Mouse (Mus musculus) liver, postnatal 0 days (tissue): ENCODE results near the gene Ramp2. TPM values are rescaled to one million over a fixed set of nuclear protein-coding genes. Genes with fewer than 3 reads are reported as not detected.

Experiments
- ATAC-seq: fragments of 200-750 bp; cut with Nextera tagmentation; 2 replicates; pipeline ENCODE4 v1.8.0; 2017; ENCODE audit warnings: mild to moderate bottlenecking, moderate library complexity
- DNase-seq: peaks from one replicate; pipeline ENCODE4 v3.0.0-alpha.2; 2016
- H3K27ac ChIP-seq: fragments of 300-500 bp; sonication (generic); 2 replicates; pipeline ENCODE4 v1.5.1; 2014; ENCODE audit warnings: antibody characterized with exemption, moderate library complexity, mild to moderate bottlenecking, low read depth
- H3K27me3 ChIP-seq: fragments of 300-500 bp; sonication (generic); 2 replicates; pipeline ENCODE4 v1.6.1; 2014; ENCODE audit warnings: low read length, control low read depth, mixed read lengths; ENCODE audit not compliant: insufficient read depth
- H3K36me3 ChIP-seq: fragments of 300-500 bp; sonication (generic); replicated peaks from 2 replicates; pipeline ENCODE4 v1.6.1; 2014; ENCODE audit warnings: mild to moderate bottlenecking, control low read depth, low read length, moderate library complexity, mixed read lengths; ENCODE audit not compliant: insufficient read depth
- H3K4me1 ChIP-seq: fragments of 300-500 bp; sonication (generic); 2 replicates; pipeline ENCODE4 v1.6.1; 2014; ENCODE audit warnings: antibody characterized with exemption, mild to moderate bottlenecking, control low read depth; ENCODE audit not compliant: insufficient read depth
- H3K4me2 ChIP-seq: fragments of 300-500 bp; sonication (generic); 2 replicates; pipeline ENCODE4 v1.6.1; 2014; ENCODE audit warnings: low read depth, mild to moderate bottlenecking, low read length, moderate library complexity, mixed read lengths
- H3K4me3 ChIP-seq: fragments of 300-500 bp; sonication (generic); 2 replicates; pipeline ENCODE4 v1.5.1; 2014; ENCODE audit warnings: low read depth, low read length
- H3K9ac ChIP-seq: fragments of 300-500 bp; sonication (generic); replicated peaks from 2 replicates; pipeline ENCODE4 v1.6.1; 2014; ENCODE audit warnings: mild to moderate bottlenecking, moderate library complexity
- H3K9me3 ChIP-seq: fragments of 300-500 bp; sonication (generic); 2 replicates; pipeline ENCODE4 v1.6.1; 2016; ENCODE audit warnings: mild to moderate bottlenecking, control low read depth, low read length, mixed read lengths
- CTCF ChIP-seq: sonication (generic); IDR thresholded peaks from 2 replicates; pipeline ENCODE4 v1.5.1; 2016; ENCODE audit warnings: antibody characterized with exemption, low read depth
- EP300 ChIP-seq: IDR thresholded peaks from 2 replicates; pipeline ENCODE4 v1.6.1; 2016; ENCODE audit warnings: antibody characterized with exemption, low read depth, mild to moderate bottlenecking
- WGBS: fragments of 180-500 bp; shearing (Covaris S2); extraction: QIAGEN DNeasy Blood & Tissue Kit; methylation state at CpG from one replicate; pipeline ENCODE4 v1.1.7; 2014; ENCODE audit not compliant: insufficient replicate concordance; 5-methylcytosine and 5-hydroxymethylcytosine counted together
- polyA plus RNA-seq: library from polyadenylated mRNA; unstranded; fragments of >200 nt; fragmentation: Nextera tagmentation; extraction: Ambion mirVana; gene quantifications from 2 replicates; pipeline ENCODE4 v1.2.1, GENCODE M21; 2015

The Ramp2 gene
- polyA plus RNA-seq, result 34.8 and 38.4 TPM in 2 replicates

DNA sequence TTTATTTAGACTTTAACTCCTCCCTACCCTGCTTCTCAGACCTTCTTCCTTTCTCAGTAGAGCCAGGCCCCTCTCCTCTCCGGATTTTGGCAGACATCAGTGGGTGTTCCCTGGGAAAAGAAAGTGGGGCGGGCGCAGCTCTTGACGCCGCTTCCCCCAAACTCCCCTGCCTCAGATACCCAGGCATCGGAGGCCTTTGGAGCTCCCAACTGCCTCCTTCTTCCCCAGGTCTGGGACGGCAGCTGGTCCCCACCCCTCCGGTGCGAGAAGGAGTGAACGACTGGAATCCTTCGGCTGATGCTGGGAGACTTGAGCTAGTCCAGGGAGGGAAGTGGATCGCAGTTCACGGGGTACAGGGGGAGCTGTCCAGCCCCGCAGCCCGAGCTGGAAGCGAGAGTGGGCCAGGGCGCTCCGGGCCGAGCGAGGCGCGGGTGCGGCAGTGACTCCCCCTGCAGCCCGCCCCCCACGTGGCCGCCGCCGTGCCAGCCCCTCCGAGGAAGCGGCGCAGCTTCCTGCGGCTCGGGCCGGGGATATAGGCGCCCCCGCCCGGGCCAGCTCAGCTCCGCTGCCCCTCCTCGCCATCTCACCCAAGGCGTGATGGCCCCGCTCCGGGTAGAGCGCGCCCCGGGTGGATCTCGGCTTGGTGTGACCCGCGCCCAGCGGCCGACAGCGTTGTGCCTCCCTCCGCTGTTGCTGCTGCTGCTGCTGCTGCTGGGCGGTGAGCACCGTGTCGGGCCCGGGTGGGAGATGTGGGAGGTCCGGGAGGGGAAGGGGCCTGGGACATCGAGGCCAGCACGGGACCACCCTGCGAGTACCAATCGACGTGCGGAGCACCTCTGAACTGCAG lies at the start of gene Ramp2:
Gene Ramp2 (plus strand): TSS at position 174 of the 847 bp plus-strand sequence.
- 0 out of 2 replicates have a peak, but pooled peaks have one; percentile 5 for TF ChIP-seq CTCF
- TF ChIP-seq EP300, result no peak
- no peaks in the 10 kb centered on the region for H3K36me3 ChIP-seq
- ATAC-seq (peak; percentile 58), DNase-seq (peak; percentile 50)
- 4% methylated on average over 38 of the region's 63 CpGs for WGBS
- H3K27me3 ChIP-seq, result peaks cover 34% of the 10 kb centered on the region
- no peaks in the 10 kb centered on the region for H3K9me3 ChIP-seq
- peak within 1 kb of the TSS; percentile 64 for H3K4me2 ChIP-seq
- 0 out of 2 replicates have a peak, but pooled peaks cover 17% of the 10 kb centered on the region for H3K4me1 ChIP-seq
- H3K4me3 ChIP-seq, result peak within 1 kb of the TSS; percentile 38
- H3K9ac ChIP-seq, result peak within 1 kb of the TSS; percentile 22
- peak within 1 kb of the TSS; percentile 68 for H3K27ac ChIP-seq

DNA sequence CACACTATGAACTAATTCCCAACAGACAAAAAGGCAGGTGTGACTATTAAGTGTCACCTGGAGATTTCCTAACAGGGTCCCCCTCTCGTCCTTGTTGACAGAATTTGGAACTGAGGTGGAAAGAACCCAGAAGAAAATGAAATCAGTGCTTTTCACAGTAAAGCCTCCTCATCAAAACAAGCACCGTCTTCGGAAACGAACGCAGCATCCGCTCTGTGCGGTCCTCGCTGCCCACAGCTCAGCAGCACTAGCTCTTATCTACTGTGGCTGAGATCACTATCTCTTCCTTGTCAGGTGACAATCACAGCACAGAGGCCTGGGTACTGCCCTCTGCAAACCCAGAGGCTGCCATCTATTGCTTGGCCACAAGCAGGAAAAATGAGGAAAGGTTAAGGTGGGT lies 49.7 kb upstream of the Ramp2 start:
- DNase-seq (no peak), ATAC-seq (no peak)
- no peak for TF ChIP-seq CTCF
- no peak for TF ChIP-seq EP300
- no peak overlapping the region for H3K4me2 ChIP-seq
- H3K27me3 ChIP-seq, result no peaks in the 10 kb centered on the region
- H3K9me3 ChIP-seq, result no peaks in the 10 kb centered on the region
- H3K4me3 ChIP-seq, result no peak overlapping the region
- peaks cover 47% of the 10 kb centered on the region for H3K36me3 ChIP-seq
- H3K27ac ChIP-seq, result no peak overlapping the region
- H3K4me1 ChIP-seq, result peaks cover under 1% of the 10 kb centered on the region; the same call in 1 of the 2 replicates
- 86% methylated on average over 8 of the region's 8 CpGs for WGBS
- H3K9ac ChIP-seq, result no peak overlapping the region

DNA sequence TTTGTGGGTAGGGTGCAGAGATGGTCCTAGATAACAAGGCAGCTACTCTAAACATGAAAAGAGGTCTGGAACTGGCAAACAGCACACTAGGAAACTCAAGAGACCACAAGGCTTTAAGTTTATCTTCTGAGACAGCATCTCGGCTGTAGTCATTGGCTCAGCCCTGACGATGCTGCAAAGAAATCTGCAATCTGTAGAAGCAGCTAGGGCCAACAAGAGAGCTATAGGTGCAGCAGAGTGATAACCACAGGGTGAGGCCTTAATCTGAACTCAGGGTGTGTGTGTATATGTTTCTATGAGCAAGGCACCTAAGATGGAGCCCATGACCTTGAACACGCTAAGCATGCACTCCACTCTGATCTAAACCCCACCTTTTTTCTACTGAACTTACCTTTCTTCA lies 46.3 kb upstream of the Ramp2 start:
- Histone ChIP-seq H3K4me1 (no peaks in the 10 kb centered on the region), H3K27ac (no peak overlapping the region), H3K9ac (no peak overlapping the region), H3K36me3 (peaks cover 56% of the 10 kb centered on the region), H3K27me3 (no peaks in the 10 kb centered on the region), H3K4me3 (no peak overlapping the region), H3K9me3 (no peaks in the 10 kb centered on the region), H3K4me2 (no peak overlapping the region)
- WGBS, result 62% methylated on average over 3 of the region's 3 CpGs
- DNase-seq (no peak), ATAC-seq (peak; percentile 77)
- TF ChIP-seq EP300 (peak; percentile 71), CTCF (no peak)

GRCm38 (mm10) chr11:101200986-101201385 lies 44.8 kb upstream of the Ramp2 start:
- Histone ChIP-seq H3K9me3 (no peaks in the 10 kb centered on the region), H3K4me3 (no peak overlapping the region), H3K27me3 (no peaks in the 10 kb centered on the region), H3K4me2 (no peak overlapping the region), H3K36me3 (peaks cover 63% of the 10 kb centered on the region), H3K9ac (no peak overlapping the region), H3K27ac (no peak overlapping the region), H3K4me1 (no peaks in the 10 kb centered on the region)
- DNase-seq (peak; percentile 37), ATAC-seq (no peak)
- WGBS, result 39% methylated on average over 7 of the region's 7 CpGs
- TF ChIP-seq EP300 (no peak), CTCF (peak; percentile 90)

DNA sequence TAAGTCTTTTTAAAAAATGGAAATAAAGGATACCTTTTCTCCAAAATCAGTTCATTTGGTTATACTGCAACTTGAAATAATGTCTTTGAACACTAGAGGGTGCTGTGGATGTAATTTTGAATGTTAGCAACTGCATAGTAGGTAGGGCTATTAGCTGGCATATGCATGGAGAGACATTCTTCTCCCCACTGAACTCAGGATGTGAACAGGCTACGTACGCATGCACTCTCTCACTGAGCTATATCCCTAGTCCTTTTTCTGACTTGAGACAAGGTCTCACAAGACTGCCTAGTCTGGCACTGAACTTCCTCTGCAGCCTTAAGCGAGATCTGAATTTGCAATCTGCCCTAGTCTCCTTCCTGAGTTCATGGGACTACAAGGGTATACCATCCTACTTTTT lies 33.9 kb upstream of the Ramp2 start:
- Histone ChIP-seq H3K36me3 (peaks cover 54% of the 10 kb centered on the region), H3K9ac (no peak overlapping the region), H3K27ac (no peak overlapping the region), H3K9me3 (no peaks in the 10 kb centered on the region), H3K4me2 (no peak overlapping the region), H3K4me3 (no peak overlapping the region), H3K4me1 (no peaks in the 10 kb centered on the region), H3K27me3 (no peaks in the 10 kb centered on the region)
- TF ChIP-seq EP300, result no peak
- TF ChIP-seq CTCF, result peak; percentile 85
- peak; percentile 19 for DNase-seq
- peak; percentile 56 for ATAC-seq
- 33% methylated on average over 3 of the region's 3 CpGs for WGBS

GRCm38 (mm10) chr11:101216936-101217335 lies 28.9 kb upstream of the Ramp2 start:
- TF ChIP-seq EP300, result no peak
- TF ChIP-seq CTCF, result no peak
- no peaks in the 10 kb centered on the region for H3K9me3 ChIP-seq
- no peak overlapping the region for H3K27ac ChIP-seq
- peaks cover 7% of the 10 kb centered on the region for H3K4me1 ChIP-seq
- no peak overlapping the region for H3K9ac ChIP-seq
- H3K4me3 ChIP-seq, result no peak overlapping the region
- 85% methylated on average over 5 of the region's 5 CpGs for WGBS
- DNase-seq, result no peak
- H3K4me2 ChIP-seq, result no peak overlapping the region
- no peaks in the 10 kb centered on the region for H3K27me3 ChIP-seq
- H3K36me3 ChIP-seq, result peaks cover 33% of the 10 kb centered on the region
- no peak for ATAC-seq
